Mouse (Mus musculus) bone marrow, adult 2 months (tissue): ENCODE measurements around the gene Amacr. TPM values are rescaled to one million over a fixed set of nuclear protein-coding genes. Genes with fewer than 3 reads are reported as not detected.
"Not testable (repeated sequence)": the region's sequence is repeated elsewhere in the genome, so short reads cannot be mapped to it uniquely, and the experiment has no call there.

Experiments used
- H3K27ac ChIP-seq: fragments of 200-500 bp; 2 replicates; pipeline ENCODE4 v1.5.1; 2012; ENCODE audit warnings: low read depth, mild to moderate bottlenecking, control low read depth, inconsistent platforms, low read length; ENCODE audit not compliant: control insufficient read depth, poor library complexity, insufficient read depth
- H3K4me1 ChIP-seq: fragments of 200-500 bp; 2 replicates; pipeline ENCODE4 v1.6.1; 2011; ENCODE audit warnings: low read length; ENCODE audit not compliant: control insufficient read depth, insufficient read depth
- H3K4me3 ChIP-seq: fragments of 200-500 bp; replicated peaks from 2 replicates; pipeline ENCODE3; 2011; ENCODE audit warnings: mild to moderate bottlenecking, low read depth, low read length, control low read depth; ENCODE audit not compliant: control insufficient read depth
- CTCF ChIP-seq: fragments of 200-500 bp; IDR thresholded peaks from 2 replicates; pipeline ENCODE4 v1.5.1; 2011; ENCODE audit warnings: low read length, control low read depth; ENCODE audit not compliant: control insufficient read depth, insufficient read depth
- POLR2A ChIP-seq: fragments of 200-500 bp; IDR thresholded peaks from 2 replicates; pipeline ENCODE4 v1.6.1; 2011; ENCODE audit warnings: low read depth, mild to moderate bottlenecking, control low read depth, low read length, borderline replicate concordance; ENCODE audit not compliant: control insufficient read depth
- WGBS: fragments of 180-500 bp; shearing (Covaris S2); methylation state at CpG from one replicate; pipeline ENCODE4 v1.1.7; 2018; 5-methylcytosine and 5-hydroxymethylcytosine counted together
- polyA plus RNA-seq: library from polyadenylated mRNA; stranded (reverse); fragments of >200 nt; gene quantifications from 2 replicates; pipeline ENCODE4 v1.2.4, GENCODE M21; 2011; ENCODE audit warnings: low replicate concordance; ENCODE audit not compliant: missing spikeins, insufficient read depth, insufficient read length

Amacr gene
- polyA plus RNA-seq, 1 experiment, result 2.1 TPM

GRCm38 (mm10) chr15:10970777-10971176, 10.8 kb upstream of the Amacr start:
- 77% methylated on average over 5 of the region's 5 CpGs for WGBS
- TF ChIP-seq POLR2A (no peak), CTCF (no peak)
- Histone ChIP-seq H3K27ac (no peak overlapping the region), H3K4me3 (no peak overlapping the region), H3K4me1 (no peaks in the 10 kb centered on the region)

DNA sequence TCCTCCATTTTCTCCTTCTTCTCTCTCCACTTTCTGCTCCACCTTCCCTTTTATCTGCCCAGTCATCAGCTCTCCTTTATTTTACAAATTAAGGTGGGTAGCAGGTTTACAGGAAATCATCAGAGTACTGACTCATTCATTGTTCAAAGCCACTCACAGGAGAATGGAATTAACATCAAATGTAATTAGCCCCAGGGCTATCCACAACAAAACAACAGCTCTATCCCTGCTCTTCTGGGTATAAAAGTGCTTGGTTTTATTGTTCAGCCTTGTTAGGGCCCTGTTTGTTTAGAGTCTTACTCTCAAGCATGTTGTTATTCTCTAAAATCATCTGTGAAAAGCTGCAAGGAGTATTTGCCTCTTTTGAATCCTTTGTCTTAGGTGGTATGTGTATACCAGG, 4.4 kb upstream of the Amacr start:
- TF ChIP-seq POLR2A (no peak), CTCF (no peak)
- no peaks in the 10 kb centered on the region for H3K4me1 ChIP-seq
- no peak overlapping the region for H3K27ac ChIP-seq
- H3K4me3 ChIP-seq, result no peak overlapping the region

DNA sequence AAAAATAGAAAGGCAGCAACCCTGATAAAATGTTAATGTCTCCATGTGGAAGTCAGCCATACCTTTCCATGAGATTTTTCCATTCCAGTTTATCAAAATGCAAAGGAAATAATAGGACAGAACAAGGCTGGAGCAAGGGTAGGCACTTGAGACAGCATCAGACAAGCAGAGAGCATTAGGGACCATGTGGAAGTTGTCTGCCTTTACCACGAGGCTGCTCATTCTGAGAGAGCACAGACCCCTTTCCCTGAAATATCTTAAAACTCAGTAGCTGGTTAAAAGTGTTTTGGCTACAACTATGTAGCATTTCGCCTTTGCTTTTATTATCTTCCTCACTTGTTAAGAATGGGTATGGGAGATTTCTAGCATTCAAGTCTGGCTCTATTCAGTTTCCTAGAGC, 844 bp upstream of the Amacr start:
- TF ChIP-seq CTCF (no peak), POLR2A (no peak)
- WGBS, result 75% methylated on average over 2 of the region's 2 CpGs
- Histone ChIP-seq H3K4me3 (no peak overlapping the region), H3K4me1 (no peaks in the 10 kb centered on the region), H3K27ac (no peak overlapping the region)

DNA sequence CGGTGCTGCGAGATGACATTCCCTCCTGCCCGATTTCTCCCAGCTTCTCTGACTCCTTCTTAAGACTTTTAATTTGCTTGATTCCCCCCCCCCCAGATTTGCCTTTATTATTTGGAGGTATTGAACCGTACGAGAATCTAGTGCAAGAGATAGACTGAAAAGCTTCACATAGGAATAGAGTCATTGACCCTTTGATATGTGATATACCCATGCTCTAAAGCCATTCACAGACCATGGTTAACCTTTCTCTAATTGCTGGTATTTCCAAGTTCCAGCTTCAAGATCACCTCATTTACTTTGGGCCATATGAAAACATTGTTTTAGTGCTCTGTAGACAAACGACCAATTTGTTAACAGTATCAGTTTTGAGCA, 494 bp downstream of the Amacr start:
- peak overlapping the region; percentile 89; the same call in 1 of the 2 replicates for H3K27ac ChIP-seq
- 4% methylated on average over 6 of the region's 6 CpGs for WGBS
- TF ChIP-seq CTCF, result no peak
- TF ChIP-seq POLR2A, result no peak

DNA sequence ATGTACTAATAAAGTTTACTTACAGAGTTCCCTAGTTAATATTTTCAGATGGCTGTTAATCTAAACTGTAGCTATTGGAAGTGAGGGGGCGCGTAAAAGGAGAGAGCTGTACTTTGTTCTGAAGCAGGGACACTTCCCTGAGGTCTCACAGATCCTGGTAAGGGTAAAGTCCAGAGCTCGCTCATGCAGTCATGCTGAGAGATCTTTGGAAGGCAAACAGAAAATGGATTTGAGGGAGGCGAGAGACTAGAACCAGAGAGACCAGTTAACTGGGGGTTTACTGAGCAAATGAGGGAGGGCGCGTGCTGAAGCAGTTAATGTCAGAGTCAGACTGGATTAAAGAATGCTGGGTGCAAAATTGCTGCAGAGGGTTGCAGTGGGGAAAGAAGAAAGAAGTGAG, 4.2 kb downstream of the Amacr start:
- WGBS, result 87% methylated on average over 6 of the region's 6 CpGs
- Histone ChIP-seq H3K4me3 (no peak overlapping the region), H3K27ac (no peak overlapping the region), H3K4me1 (no peaks in the 10 kb centered on the region)
- TF ChIP-seq CTCF (no peak), POLR2A (no peak)

More for the DNA sequence above, 494 bp downstream of the Amacr start:
- Histone ChIP-seq H3K4me3 (peak overlapping the region; percentile 93), H3K4me1 (no peaks in the 10 kb centered on the region)

DNA sequence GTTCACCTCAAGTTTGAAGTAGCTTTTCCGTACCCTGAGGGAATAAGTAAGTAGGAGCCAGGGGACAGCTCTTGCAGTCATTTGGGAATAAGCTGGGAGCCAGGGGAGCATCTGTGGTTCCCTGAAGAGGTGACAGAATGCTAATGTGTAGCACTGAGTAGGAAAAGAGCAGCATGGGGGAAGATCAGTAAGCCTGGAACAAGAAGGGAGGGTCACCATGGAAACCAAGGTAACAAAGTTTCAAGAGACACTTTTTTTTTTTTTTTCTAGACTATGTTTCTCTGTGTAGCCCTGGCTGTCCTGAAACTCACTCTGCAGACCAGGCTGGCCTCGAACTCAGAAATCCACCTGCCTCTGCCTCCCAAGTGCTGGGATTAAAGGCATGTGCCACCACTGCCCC, 4.9 kb downstream of the Amacr start:
- H3K27ac ChIP-seq, H3K4me3 ChIP-seq, H3K4me1 ChIP-seq: not testable (repeated sequence)
- WGBS, result 72% methylated on average over 2 of the region's 2 CpGs

GRCm38 (mm10) chr15:10990411-10990810, 8.9 kb downstream of the Amacr start:
- 63% methylated on average over 2 of the region's 2 CpGs for WGBS
- Histone ChIP-seq H3K4me3 (no peak overlapping the region), H3K27ac (no peak overlapping the region), H3K4me1 (no peaks in the 10 kb centered on the region)
- TF ChIP-seq POLR2A (no peak), CTCF (no peak)

DNA sequence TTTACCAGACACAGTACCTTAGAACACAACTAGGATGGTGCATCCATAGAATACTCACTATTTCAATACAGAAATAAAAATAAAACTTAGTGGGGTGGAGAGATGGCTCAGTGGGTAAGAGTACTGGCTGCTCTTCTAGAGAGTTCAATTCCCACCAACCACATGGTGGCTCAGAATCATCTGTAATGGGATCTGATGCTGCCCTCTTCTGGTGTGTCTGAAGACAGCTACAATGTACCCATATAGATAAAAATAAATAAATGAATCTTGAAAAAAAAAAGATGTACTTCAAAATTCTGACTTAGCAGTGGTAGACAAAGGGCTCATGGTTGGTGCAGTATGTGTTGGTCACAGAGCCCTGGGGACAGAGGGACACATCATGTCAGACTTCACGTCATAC, 10.0 kb downstream of the Amacr start:
- TF ChIP-seq POLR2A, result no peak
- TF ChIP-seq CTCF, result no peak
- no peak overlapping the region for H3K27ac ChIP-seq
- 80% methylated on average over 1 of the region's 1 CpGs for WGBS

GRCm38 (mm10) chr15:10999832-11000231, 18.3 kb downstream of the Amacr start:
- H3K27ac ChIP-seq, result no peak overlapping the region
- H3K4me1 ChIP-seq, result no peaks in the 10 kb centered on the region
- H3K4me3 ChIP-seq, result no peak overlapping the region
- TF ChIP-seq CTCF, result no peak
- TF ChIP-seq POLR2A, result no peak
- 53% methylated on average over 5 of the region's 5 CpGs for WGBS

More for the DNA sequence above, 10.0 kb downstream of the Amacr start:
- Histone ChIP-seq H3K4me3 (no peak overlapping the region), H3K4me1 (no peaks in the 10 kb centered on the region)
